Mouse (Mus musculus): ENCODE measurements around the gene Ska2.

DNA sequence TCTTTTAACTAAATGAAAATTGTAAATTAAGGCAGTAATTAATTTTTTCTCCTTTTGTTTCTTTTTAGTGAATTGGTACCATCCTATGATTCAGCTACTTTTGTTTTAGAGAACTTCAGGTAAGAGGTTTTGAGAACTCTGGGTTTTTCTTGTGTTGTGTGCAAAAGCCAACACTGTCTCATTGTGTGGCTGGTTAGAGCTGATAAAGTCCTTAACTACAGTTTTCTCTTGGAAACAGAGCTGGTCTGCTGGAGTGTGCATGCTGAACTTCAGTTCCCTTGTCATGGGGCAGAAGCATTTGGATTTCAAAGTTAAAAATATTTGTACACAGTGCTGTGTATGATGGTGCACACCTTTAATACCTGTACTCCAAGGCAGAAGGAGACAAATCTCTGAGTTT lies 54.7 kb downstream of the Ska2 start:
- no peak for TF ChIP-seq EP300 (IDR thresholded peaks at IDR 0.05; ENCODE audit: low read depth)
- TF ChIP-seq CTCF (IDR thresholded peaks at IDR 0.05; ENCODE audit: low read depth): no peak
